ENCODE assay signal across 8 mouse cellular contexts in the genomic region with DNA sequence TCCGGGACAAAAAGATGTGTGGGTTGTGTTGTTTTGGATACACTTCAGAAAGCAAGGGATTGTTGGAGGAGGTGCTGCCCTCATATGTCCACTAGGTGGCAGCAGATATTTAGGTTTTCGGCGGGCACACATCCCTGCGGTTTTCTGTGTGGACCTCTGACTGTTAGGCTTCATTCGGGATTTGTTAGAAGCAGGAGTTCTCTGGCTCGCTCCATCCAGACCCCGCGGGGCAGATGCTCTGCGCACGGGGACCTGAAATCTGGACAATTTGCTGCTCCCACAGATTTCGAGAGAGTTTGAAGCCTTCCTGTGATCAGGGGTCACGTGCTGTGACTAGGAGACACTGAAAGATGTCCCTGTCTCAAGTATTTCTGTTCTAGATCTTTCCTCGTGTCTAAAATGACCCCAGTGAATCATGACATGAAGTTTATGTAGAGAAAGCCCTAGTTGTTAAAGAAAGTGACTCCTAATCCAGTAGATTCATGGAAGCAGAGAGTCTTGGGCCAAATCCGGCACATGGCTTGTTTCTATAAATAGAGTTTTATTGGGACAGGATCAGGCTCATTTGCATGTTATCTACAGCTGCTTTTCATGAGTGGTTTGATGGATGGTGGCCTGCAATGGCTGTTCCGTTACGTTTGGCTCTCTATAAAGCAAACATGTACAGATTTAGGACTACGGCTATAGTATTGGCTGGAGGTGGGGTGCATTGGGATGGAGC. TPM values are rescaled to one million over a fixed set of nuclear protein-coding genes. Genes with fewer than 3 reads are reported as not detected.
DNase-seq lines count a peak whose midpoint lies in the region; ATAC-seq and TF ChIP-seq lines count a peak whose summit lies in the region.

No protein-coding gene starts in this region.

- TF ChIP-seq POLR2A in ES-Bruce4 (IDR thresholded peaks at IDR 0.05; ENCODE audit: insufficient read depth, low read length) = no peak

- TF ChIP-seq CTCF in ES-Bruce4 (IDR thresholded peaks at IDR 0.05; ENCODE audit: low read depth, low read length) = peak; percentile 86

- intact Hi-C loops in heart, postnatal 10 days (cut with DNase I) = loop anchor here (1.0 to 5.0 kb wide), 4 partner anchors 121 to 371 kb away; no protein-coding TSS in a partner anchor

- no peak overlapping the region for H3K27ac ChIP-seq in ES-Bruce4 (ENCODE audit: insufficient read depth, low read length)
- H3K27ac ChIP-seq in forebrain, embryonic 13.5 days = no peak overlapping the region
- H3K27ac ChIP-seq in neural tube, embryonic 14.5 days (ENCODE audit: low read depth, low read length) = no peak overlapping the region

- H3K4me2 ChIP-seq in forebrain, embryonic 13.5 days = peak overlapping the region; percentile 52
- H3K4me2 ChIP-seq in neural tube, embryonic 14.5 days (ENCODE audit: low read depth, low read length) = peak overlapping the region; percentile 42

- peak; percentile 71 for DNase-seq in cerebellum, adult 11 months
- peak; percentile 79 to 87 for DNase-seq in heart, postnatal 10 days
- peak; percentile 69 to 79 for DNase-seq in kidney, postnatal 36 days
- DNase-seq in lung, adult 18-20 months = peak; percentile 56 to 69
- DNase-seq in testis, postnatal 10 days (ENCODE audit: low spot score) = peak; percentile 80

- no peaks in the 10 kb centered on the region for H3K36me3 ChIP-seq in ES-Bruce4 (ENCODE audit: control insufficient read depth, insufficient read depth, low read length, poor library complexity, severe bottlenecking)
- no peaks in the 10 kb centered on the region for H3K36me3 ChIP-seq in forebrain, embryonic 13.5 days (ENCODE audit: poor library complexity, severe bottlenecking)
- no peaks in the 10 kb centered on the region for H3K36me3 ChIP-seq in neural tube, embryonic 14.5 days (ENCODE audit: control insufficient read depth, insufficient read depth, low read length)

- no peak overlapping the region for H3K4me3 ChIP-seq in ES-Bruce4 (ENCODE audit: low read depth, low read length)
- H3K4me3 ChIP-seq in forebrain, embryonic 13.5 days = 0 out of 2 replicates have a peak overlapping the region, but pooled peaks have one; percentile 12
- H3K4me3 ChIP-seq in neural tube, embryonic 14.5 days (ENCODE audit: low read depth, low read length) = no peak overlapping the region

- H3K9ac ChIP-seq in ES-Bruce4 (ENCODE audit: low read depth, poor library complexity, severe bottlenecking) = no peak overlapping the region
- peak overlapping the region; percentile 55 for H3K9ac ChIP-seq in forebrain, embryonic 13.5 days
- H3K9ac ChIP-seq in neural tube, embryonic 14.5 days (replicated peaks; ENCODE audit: low read depth, low read length) = peak overlapping the region; percentile 37; the same call in 1 of the 2 replicates

- WGBS in forebrain, embryonic 13.5 days = 14% methylated on average over 17 of the region's 17 CpGs
- WGBS in neural tube, embryonic 14.5 days = 10% methylated on average over 17 of the region's 17 CpGs

- H3K9me3 ChIP-seq in ES-Bruce4 (replicated peaks; ENCODE audit: control insufficient read depth, insufficient read depth, low read length, poor library complexity, severe bottlenecking) = no peaks in the 10 kb centered on the region
- no peaks in the 10 kb centered on the region for H3K9me3 ChIP-seq in forebrain, embryonic 13.5 days (replicated peaks)
- H3K9me3 ChIP-seq in neural tube, embryonic 14.5 days (ENCODE audit: control insufficient read depth, low read length) = no peaks in the 10 kb centered on the region

- no peaks in the 10 kb centered on the region for H3K4me1 ChIP-seq in ES-Bruce4 (ENCODE audit: control insufficient read depth, insufficient read depth, low read length)
- H3K4me1 ChIP-seq in forebrain, embryonic 13.5 days = peaks cover 25% of the 10 kb centered on the region
- peaks cover 3% of the 10 kb centered on the region; the same call in 1 of the 2 replicates for H3K4me1 ChIP-seq in neural tube, embryonic 14.5 days (ENCODE audit: control insufficient read depth, insufficient read depth, low read length)

- peak; percentile 50; the same call in 1 of the 2 replicates for ATAC-seq in forebrain, embryonic 13.5 days
- peak; percentile 44; the same call in 1 of the 2 replicates for ATAC-seq in neural tube, embryonic 14.5 days (ENCODE audit: low read depth)

- no peak for TF ChIP-seq EP300 in ES-Bruce4 (IDR thresholded peaks at IDR 0.05; ENCODE audit: insufficient read depth, low read depth, low read length)

- no peaks in the 10 kb centered on the region for H3K27me3 ChIP-seq in ES-Bruce4 (ENCODE audit: control insufficient read depth, insufficient read depth, low read length, poor library complexity, severe bottlenecking)
- peaks cover 19% of the 10 kb centered on the region for H3K27me3 ChIP-seq in forebrain, embryonic 13.5 days
- no peaks in the 10 kb centered on the region for H3K27me3 ChIP-seq in neural tube, embryonic 14.5 days (ENCODE audit: control insufficient read depth, insufficient read depth, low read length)

RNA-seq across cellular contexts. Expression of gene Syf2, which starts 15.5 kb away (rescaled TPM):
- polyA plus RNA-seq in ES-Bruce4 (2011; ENCODE audit: insufficient read depth, insufficient read length, low read depth, missing spikeins) = 52.6 and 53.3 TPM in 2 replicates
- polyA plus RNA-seq in forebrain, embryonic 13.5 days (2015; fragmentation: Nextera tagmentation; extraction: Ambion mirVana) = 74.8 and 79.1 TPM in 2 replicates
- 10 to 100 TPM; 48.7 TPM for total RNA-seq in heart, postnatal 10 days (2021)
- 52.4 and 59.8 TPM in 2 replicates for polyA plus RNA-seq in neural tube, embryonic 14.5 days (2014; fragmentation: Nextera tagmentation; extraction: Ambion mirVana)

RNA-seq across cellular contexts. Expression of gene Rsrp1, which starts 22.8 kb away (rescaled TPM):
- 209 and 226 TPM in 2 replicates for polyA plus RNA-seq in ES-Bruce4 (2011; ENCODE audit: insufficient read depth, insufficient read length, low read depth, missing spikeins)
- polyA plus RNA-seq in forebrain, embryonic 13.5 days (2015; fragmentation: Nextera tagmentation; extraction: Ambion mirVana) = 474 and 488 TPM in 2 replicates
- 100 to 1,000 TPM; 146 to 154 TPM for total RNA-seq in heart, postnatal 10 days (2021)
- 484 and 511 TPM in 2 replicates for polyA plus RNA-seq in neural tube, embryonic 14.5 days (2014; fragmentation: Nextera tagmentation; extraction: Ambion mirVana)

RNA-seq across cellular contexts. Expression of gene Tmem50a, which starts 31.4 kb away (rescaled TPM):
- polyA plus RNA-seq in ES-Bruce4 (2011; ENCODE audit: insufficient read depth, insufficient read length, low read depth, missing spikeins) = 84.6 and 87.1 TPM in 2 replicates
- 161 and 176 TPM in 2 replicates for polyA plus RNA-seq in forebrain, embryonic 13.5 days (2015; fragmentation: Nextera tagmentation; extraction: Ambion mirVana)
- total RNA-seq in heart, postnatal 10 days (2021) = 10 to 100 TPM; 80.8 to 85.0 TPM
- 207 and 212 TPM in 2 replicates for polyA plus RNA-seq in neural tube, embryonic 14.5 days (2014; fragmentation: Nextera tagmentation; extraction: Ambion mirVana)
